Mouse (Mus musculus) midbrain, embryonic 14.5 days (tissue): ENCODE results near the gene Kifc1. TPM values are rescaled to one million over a fixed set of nuclear protein-coding genes. Genes with fewer than 3 reads are reported as not detected.
A peak's percentile ranks its signal among the peaks of the same experiment; 100 is the strongest.
"Not testable (repeated sequence)": the region's sequence is repeated elsewhere in the genome, so short reads cannot be mapped to it uniquely, and the experiment has no call there.

Source experiments
- ATAC-seq: fragments of 200-750 bp; cut with Nextera tagmentation; 2 replicates; pipeline ENCODE4 v1.8.0; 2017; ENCODE audit warnings: moderate number of reproducible peaks, moderate library complexity; ENCODE audit not compliant: low FRiP score, low TSS enrichment
- DNase-seq: peaks from one replicate; pipeline ENCODE4 v3.0.0-alpha.2; 2015
- H3K27ac ChIP-seq: fragments of 300-500 bp; sonication (generic); replicated peaks from 2 replicates; pipeline ENCODE4 v1.5.1; 2014; ENCODE audit warnings: mild to moderate bottlenecking, low read depth, low read length, moderate library complexity
- H3K27me3 ChIP-seq: fragments of 300-500 bp; sonication (generic); 2 replicates; pipeline ENCODE4 v1.6.1; 2014; ENCODE audit warnings: low read length, control low read depth, mixed read lengths; ENCODE audit not compliant: control insufficient read depth, insufficient read depth
- H3K36me3 ChIP-seq: fragments of 300-500 bp; sonication (generic); 2 replicates; pipeline ENCODE4 v1.6.1; 2014; ENCODE audit warnings: low read length, control low read depth; ENCODE audit not compliant: control insufficient read depth, insufficient read depth
- H3K4me1 ChIP-seq: fragments of 300-500 bp; sonication (generic); 2 replicates; pipeline ENCODE4 v1.6.1; 2014; ENCODE audit warnings: mild to moderate bottlenecking, antibody characterized with exemption, low read length, control low read depth; ENCODE audit not compliant: control insufficient read depth, insufficient read depth
- H3K4me2 ChIP-seq: fragments of 300-500 bp; sonication (generic); 2 replicates; pipeline ENCODE4 v1.6.1; 2014; ENCODE audit warnings: mild to moderate bottlenecking, low read length, moderate library complexity
- H3K4me3 ChIP-seq: fragments of 300-500 bp; sonication (generic); replicated peaks from 2 replicates; pipeline ENCODE4 v1.5.1; 2014; ENCODE audit warnings: low read depth, low read length
- H3K9ac ChIP-seq: fragments of 300-500 bp; sonication (generic); replicated peaks from 2 replicates; pipeline ENCODE4 v1.6.1; 2014; ENCODE audit warnings: mild to moderate bottlenecking, low read length, moderate library complexity
- H3K9me3 ChIP-seq: fragments of 300-500 bp; sonication (generic); 2 replicates; pipeline ENCODE4 v1.6.1; 2016; ENCODE audit warnings: low read length, control low read depth, mixed read lengths; ENCODE audit not compliant: control insufficient read depth
- WGBS: fragments of 180-500 bp; shearing (Covaris S2); extraction: QIAGEN DNeasy Blood & Tissue Kit; methylation state at CpG from one replicate; pipeline ENCODE4 v1.1.7; 2014; 5-methylcytosine and 5-hydroxymethylcytosine counted together
- polyA plus RNA-seq: library from polyadenylated mRNA; unstranded; fragments of >200 nt; fragmentation: Nextera tagmentation; extraction: Ambion mirVana; gene quantifications from 2 replicates; pipeline ENCODE4 v1.2.1, GENCODE M21; 2014

Kifc1 gene
- polyA plus RNA-seq, 1 experiment from 2014 or later: 2.2 TPM

- not testable (repeated sequence) for H3K27me3 ChIP-seq, H3K4me2 ChIP-seq, ATAC-seq, H3K36me3 ChIP-seq, H3K9ac ChIP-seq, H3K4me1 ChIP-seq, DNase-seq, H3K4me3 ChIP-seq, H3K27ac ChIP-seq, H3K9me3 ChIP-seq
- WGBS: 85% methylated on average over 2 of the region's 2 CpGs
Observed at GRCm38 (mm10) chr17:33887802-33888201, 2.7 kb downstream of the Kifc1 start.

- DNase-seq, H3K27me3 ChIP-seq: not testable (repeated sequence)
- 94% methylated on average over 10 of the region's 11 CpGs for WGBS
Observed at GRCm38 (mm10) chr17:33884320-33884719, 6.1 kb downstream of the Kifc1 start.

GRCm38 (mm10) chr17:33875797-33876196, 14.7 kb downstream of the Kifc1 start:
- H3K9me3 ChIP-seq, H3K4me3 ChIP-seq, H3K4me1 ChIP-seq, H3K36me3 ChIP-seq, H3K27ac ChIP-seq, ATAC-seq, H3K27me3 ChIP-seq, H3K4me2 ChIP-seq, DNase-seq, H3K9ac ChIP-seq: not testable (repeated sequence)
- WGBS: 81% methylated on average over 5 of the region's 5 CpGs

More at GRCm38 (mm10) chr17:33884320-33884719, 6.1 kb downstream of the Kifc1 start:
- H3K27ac ChIP-seq, H3K4me3 ChIP-seq, ATAC-seq, H3K4me1 ChIP-seq, H3K36me3 ChIP-seq, H3K9me3 ChIP-seq, H3K9ac ChIP-seq, H3K4me2 ChIP-seq: not testable (repeated sequence)

- Histone ChIP-seq H3K27ac (no peak overlapping the region), H3K4me1 (no peaks in the 10 kb centered on the region), H3K4me3 (no peak overlapping the region), H3K9ac (no peak overlapping the region), H3K36me3 (0 out of 2 replicates have a peak, but pooled peaks cover 3% of the 10 kb centered on the region), H3K27me3 (no peaks in the 10 kb centered on the region), H3K4me2 (no peak overlapping the region), H3K9me3 (no peaks in the 10 kb centered on the region)
- ATAC-seq (no peak), DNase-seq (no peak)
- 82% methylated on average over 11 of the region's 11 CpGs for WGBS
Observed at GRCm38 (mm10) chr17:33874411-33874810, 16.1 kb downstream of the Kifc1 start.

GRCm38 (mm10) chr17:33873537-33873936, 16.9 kb downstream of the Kifc1 start, which contains the start of gene Gm7029:
Gm7029 (plus strand) TSS chr17:33873837.
- WGBS: 76% methylated on average over 3 of the region's 12 CpGs
- H3K27me3 ChIP-seq, H3K9me3 ChIP-seq, H3K9ac ChIP-seq, H3K4me3 ChIP-seq, ATAC-seq, H3K36me3 ChIP-seq, H3K4me2 ChIP-seq, H3K27ac ChIP-seq, H3K4me1 ChIP-seq, DNase-seq: not testable (repeated sequence)

GRCm38 (mm10) chr17:33865330-33866030, 25.0 kb downstream of the Kifc1 start:
- WGBS: 42% methylated on average over 9 of the region's 9 CpGs
- Histone ChIP-seq H3K4me1 (no peaks in the 10 kb centered on the region), H3K9me3 (no peaks in the 10 kb centered on the region), H3K9ac (no peak overlapping the region), H3K27ac (no peak overlapping the region), H3K36me3 (no peaks in the 10 kb centered on the region), H3K4me3 (no peak overlapping the region), H3K4me2 (no peak overlapping the region), H3K27me3 (no peaks in the 10 kb centered on the region)
- DNase-seq: peak; percentile 3
- no peak for ATAC-seq

GRCm38 (mm10) chr17:33857816-33858215, 32.6 kb downstream of the Kifc1 start:
- no peaks in the 10 kb centered on the region for H3K4me1 ChIP-seq
- H3K27me3 ChIP-seq: no peaks in the 10 kb centered on the region
- no peaks in the 10 kb centered on the region for H3K36me3 ChIP-seq
- ATAC-seq (no peak), DNase-seq (no peak)
- no peak overlapping the region for H3K4me3 ChIP-seq
- 60% methylated on average over 4 of the region's 4 CpGs for WGBS
- no peak overlapping the region for H3K4me2 ChIP-seq
- H3K9me3 ChIP-seq: no peaks in the 10 kb centered on the region
- no peak overlapping the region for H3K9ac ChIP-seq
- no peak overlapping the region for H3K27ac ChIP-seq

GRCm38 (mm10) chr17:33851331-33851730, 39.1 kb downstream of the Kifc1 start:
- peaks cover 31% of the 10 kb centered on the region for H3K36me3 ChIP-seq
- no peak overlapping the region for H3K9ac ChIP-seq
- ATAC-seq (no peak), DNase-seq (no peak)
- no peak overlapping the region for H3K4me3 ChIP-seq
- H3K27ac ChIP-seq: no peak overlapping the region
- no peak overlapping the region for H3K4me2 ChIP-seq
- no peaks in the 10 kb centered on the region for H3K9me3 ChIP-seq
- no peaks in the 10 kb centered on the region for H3K4me1 ChIP-seq
- 84% methylated on average over 1 of the region's 1 CpGs for WGBS
- no peaks in the 10 kb centered on the region for H3K27me3 ChIP-seq

GRCm38 (mm10) chr17:33848139-33848538, 42.3 kb downstream of the Kifc1 start:
- no peaks in the 10 kb centered on the region for H3K27me3 ChIP-seq
- DNase-seq (no peak), ATAC-seq (no peak)
- no peaks in the 10 kb centered on the region for H3K9me3 ChIP-seq
- H3K36me3 ChIP-seq: peaks cover 32% of the 10 kb centered on the region
- no peak overlapping the region for H3K27ac ChIP-seq
- H3K4me3 ChIP-seq: no peak overlapping the region
- H3K4me1 ChIP-seq: peaks cover 15% of the 10 kb centered on the region
- WGBS: 95% methylated on average over 8 of the region's 8 CpGs
- H3K4me2 ChIP-seq: no peak overlapping the region
- H3K9ac ChIP-seq: no peak overlapping the region
